Mouse (Mus musculus): ENCODE measurements around the gene Zfp777. TPM values are rescaled to one million over a fixed set of nuclear protein-coding genes. Genes with fewer than 3 reads are reported as not detected.

The Zfp777 gene
- total RNA-seq (2023): 1 to 10 TPM; 6.8 to 8.6 TPM

DNA sequence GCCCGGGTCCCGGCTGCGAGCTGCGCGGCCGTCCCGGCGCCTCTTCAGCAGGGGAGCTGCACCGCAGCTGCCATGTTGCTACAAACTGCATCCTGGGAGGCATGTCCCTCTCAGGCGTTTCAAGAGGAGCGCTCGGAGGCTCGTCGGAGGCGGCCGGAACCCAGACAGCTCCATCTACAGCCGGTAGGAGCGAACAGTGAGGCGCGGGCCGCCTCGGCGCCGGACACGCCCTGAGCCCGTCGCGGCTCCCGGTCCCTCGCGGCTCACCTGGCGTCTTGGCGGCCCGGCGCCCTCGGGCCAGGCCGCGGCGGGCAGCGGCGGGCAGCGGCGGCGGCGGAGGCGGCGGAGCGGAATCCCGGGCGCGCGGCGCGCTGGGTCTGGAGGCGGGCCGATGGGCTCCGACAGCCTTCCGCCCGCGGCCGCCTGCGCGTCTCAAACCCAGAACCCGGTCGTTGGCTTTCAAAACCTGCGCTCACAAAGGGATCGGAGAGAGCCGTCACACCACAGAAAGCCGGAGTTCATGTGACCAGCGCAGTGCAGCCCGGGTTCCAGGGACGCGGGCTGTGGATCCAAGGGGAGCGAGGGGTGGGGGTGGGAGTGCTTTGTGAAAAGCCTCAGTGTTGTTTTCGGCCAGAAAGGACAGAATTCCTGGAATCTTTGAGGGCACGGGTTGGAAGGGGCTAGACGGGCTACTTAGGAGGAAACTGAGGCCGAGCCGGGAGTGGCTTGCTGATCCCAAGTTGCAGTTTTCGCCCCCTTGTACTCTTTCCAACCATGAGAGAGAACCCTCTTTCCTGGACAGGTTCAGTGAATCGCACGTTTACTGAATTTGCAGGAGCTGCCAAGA lies at the start of gene Zfp777:
Gene Zfp777, minus strand, starts transcription at position 486 of the 847 bp plus-strand sequence.

GRCm38 (mm10) chr6:48086471-48086878 lies 37.8 kb upstream of the Zfp777 start, which contains the start of gene Zfp746:
Gene Zfp746 (minus strand): TSS chr6:48086593.

Other genes with a start within 250 kb of the Zfp777 start
- 10 to 100 TPM; 43.9 to 45.5 TPM for gene Pdia4, start 235.5 kb downstream of the Zfp777 start, total RNA-seq (2023)
- under 1 TPM in 1 of 2 experiments, not detected in 1; 0.31 TPM for gene Zfp786, start 218.0 kb downstream of the Zfp777 start, total RNA-seq (2023)
- 1 to 10 TPM; 9.0 to 9.2 TPM for gene Zfp398, start 213.2 kb downstream of the Zfp777 start, total RNA-seq (2023)
- gene Zfp282, start 171.7 kb downstream of the Zfp777 start, total RNA-seq (2023): 1 to 10 TPM; 8.5 to 9.7 TPM
- 10 to 100 TPM; 17.6 to 18.1 TPM for gene Zfp212, start 128.4 kb downstream of the Zfp777 start, total RNA-seq (2023)
- gene Zfp956, start 95.5 kb downstream of the Zfp777 start, total RNA-seq (2023): 1 to 10 TPM; 2.9 to 3.4 TPM
- gene Zfp746, start 37.7 kb upstream of the Zfp777 start, total RNA-seq (2023): 10 to 100 TPM; 28.2 to 33.4 TPM

Data from neutrophil, adult 83 days (primary cell).